Mouse (Mus musculus) hematopoietic stem cell, adult 5-6 weeks (primary cell): ENCODE measurements around the gene Phospho2. TPM values are rescaled to one million over a fixed set of nuclear protein-coding genes. Genes with fewer than 3 reads are reported as not detected.
"Not testable (repeated sequence)": the region's sequence is repeated elsewhere in the genome, so short reads cannot be mapped to it uniquely, and the experiment has no call there.

Experiments
- ATAC-seq, 2 experiments: fragments of 125-278 bp in 1 of 2; replicated peaks in 1 of 2; 2 replicates each; pipeline ENCODE4 v1.8.0; 2016 to 2017; ENCODE audit warnings: inconsistent platforms in 2 of 2, mild to moderate bottlenecking in 2 of 2, moderate number of reproducible peaks in 2 of 2, low read depth in 1 of 2, moderate TSS enrichment in 1 of 2; ENCODE audit not compliant: low FRiP score in 2 of 2, poor library complexity in 2 of 2, severe bottlenecking in 2 of 2, insufficient read depth in 1 of 2, low TSS enrichment in 1 of 2
- total RNA-seq: library from RNA; stranded (forward); fragments of 172-1452, 232-1000 nt; gene quantifications from 2 replicates; pipeline ENCODE4 v1.2.3, GENCODE M21; 2017

The Phospho2 gene
- total RNA-seq = 30.1 and 35.8 TPM in 2 replicates

- ATAC-seq = peak; percentile 80 to 93
Observed at GRCm38 (mm10) chr2:69789429-69790069, at the start of gene Phospho2, which contains the start of gene Ccdc173. Gene Phospho2, plus strand, starts transcription at chr2:69789623. Gene Ccdc173, minus strand, starts transcription at chr2:69789575.

DNA sequence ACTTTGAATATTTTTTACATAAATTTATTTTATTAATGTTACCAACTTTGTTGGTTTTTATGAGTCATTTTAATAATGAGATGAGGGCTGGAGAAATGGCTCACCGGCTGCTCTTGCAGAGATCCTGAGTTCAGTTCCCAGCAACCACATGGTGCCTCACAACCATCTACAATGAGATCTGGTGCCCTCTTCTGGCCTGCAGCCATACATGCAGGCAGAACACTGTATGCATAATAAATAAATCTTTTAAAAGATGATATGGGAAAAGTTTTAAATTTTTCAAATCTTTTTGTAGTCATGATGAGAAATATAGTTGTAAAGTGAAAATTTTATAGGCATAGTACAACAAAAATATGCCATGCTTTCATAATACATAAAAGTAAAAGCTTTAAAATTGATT is 44.3 kb upstream of the Phospho2 start:
- ATAC-seq = no peak

DNA sequence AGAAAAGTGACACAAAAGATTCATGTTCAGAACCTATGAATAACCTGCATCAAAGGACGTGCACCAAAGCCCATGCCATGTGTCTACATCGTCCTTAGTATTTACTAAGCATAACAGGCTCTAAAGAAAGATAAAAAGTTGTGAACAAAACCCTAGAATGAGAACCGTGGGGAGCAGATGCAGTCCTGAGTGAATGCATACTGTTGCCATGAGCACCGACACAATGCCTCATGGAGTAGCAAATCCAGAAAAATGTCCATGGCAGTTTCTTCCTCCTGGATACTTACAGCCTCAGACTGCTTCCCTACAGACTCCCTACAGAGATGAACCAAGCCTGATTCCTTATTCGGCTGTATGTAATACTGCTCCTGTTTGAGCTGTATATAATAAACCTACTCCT is 28.4 kb upstream of the Phospho2 start:
- ATAC-seq = no peak

GRCm38 (mm10) chr2:69763340-69763739 is 26.1 kb upstream of the Phospho2 start:
- no peak for ATAC-seq

DNA sequence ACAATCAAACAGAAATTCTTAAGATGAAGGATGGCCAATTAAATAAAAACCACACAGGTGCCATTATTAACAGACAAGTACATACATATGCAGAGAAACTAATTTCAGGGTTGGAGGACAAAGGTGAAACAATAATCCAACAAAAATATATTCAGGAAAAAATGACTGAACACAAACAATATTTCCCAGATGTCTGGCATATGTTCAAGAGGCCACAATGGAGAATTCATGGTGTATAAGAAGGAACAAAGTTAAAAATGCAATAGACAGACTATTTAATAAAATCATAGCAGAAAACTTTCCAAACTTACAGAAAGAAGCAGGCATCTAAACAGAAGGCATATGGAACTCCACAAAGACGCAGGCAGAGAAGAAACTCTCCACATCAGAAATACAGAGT is 24.7 kb upstream of the Phospho2 start:
- ATAC-seq = no peak

DNA sequence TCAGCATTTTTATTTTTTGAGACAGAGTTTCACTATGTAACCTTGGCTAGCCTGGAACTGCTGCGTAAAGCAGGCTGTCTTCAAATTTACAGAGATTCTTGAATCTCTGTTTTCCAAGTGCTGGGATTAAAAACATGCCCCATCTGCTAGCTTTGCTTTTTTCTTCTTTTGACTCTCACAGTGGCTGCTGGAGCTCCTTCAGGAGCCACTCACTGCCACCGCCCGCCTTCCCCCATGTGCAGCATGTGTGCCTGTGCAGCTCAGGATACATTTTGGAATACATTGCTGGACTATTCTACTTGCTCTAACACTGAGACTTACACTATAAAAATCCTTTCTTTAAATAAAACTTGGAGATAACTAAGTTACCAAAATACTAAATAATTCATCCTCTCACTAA is 16.1 kb upstream of the Phospho2 start:
- no peak for ATAC-seq

DNA sequence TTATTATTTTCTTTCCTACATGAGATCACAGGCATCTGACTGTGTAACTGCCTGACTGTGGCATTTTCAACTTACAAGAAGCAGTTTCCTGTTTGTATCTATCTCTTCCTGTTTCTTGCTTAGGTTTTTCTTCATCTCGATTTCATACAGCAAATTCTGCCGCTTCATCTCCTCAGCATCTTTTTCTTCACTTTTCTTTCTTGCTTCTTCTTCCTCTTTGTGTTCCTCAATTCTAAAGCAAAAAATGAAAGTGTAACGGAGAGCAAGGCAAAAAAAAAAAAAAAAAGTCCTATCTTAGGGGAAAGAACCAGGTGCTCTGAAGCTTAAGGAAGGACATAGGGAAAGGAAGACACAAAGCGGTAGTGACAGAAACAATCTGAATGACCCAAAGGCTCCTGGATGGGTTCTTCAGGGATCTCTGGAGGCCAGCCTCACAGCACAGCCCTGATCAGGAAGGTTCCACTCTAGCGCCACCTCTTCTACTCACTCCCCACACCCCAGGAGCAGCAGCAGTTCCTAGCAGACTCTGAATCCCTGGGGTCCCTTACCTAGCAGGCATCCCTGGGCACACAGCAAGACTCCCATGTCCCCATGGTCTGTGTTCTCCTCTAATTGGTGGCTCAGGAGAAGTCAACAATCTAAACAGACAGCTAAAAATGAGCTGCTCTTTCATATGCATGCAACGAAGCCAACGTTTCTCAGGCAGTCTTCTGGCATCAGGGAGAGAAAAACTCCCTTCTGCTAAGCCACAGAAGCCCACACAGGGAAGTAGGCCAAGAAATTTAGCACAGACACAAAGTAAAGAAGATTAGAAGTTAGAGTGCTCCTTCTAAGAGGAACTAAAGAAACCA is 11.2 kb upstream of the Phospho2 start:
- peak; percentile 79 to 80 for ATAC-seq

- ATAC-seq = peak; percentile 70 to 75; a peak in 3 of 4 replicates
Observed at GRCm38 (mm10) chr2:69778836-69779177, 10.6 kb upstream of the Phospho2 start.

GRCm38 (mm10) chr2:69788974-69789373 is 449 bp upstream of the Phospho2 start:
- ATAC-seq = no peak

DNA sequence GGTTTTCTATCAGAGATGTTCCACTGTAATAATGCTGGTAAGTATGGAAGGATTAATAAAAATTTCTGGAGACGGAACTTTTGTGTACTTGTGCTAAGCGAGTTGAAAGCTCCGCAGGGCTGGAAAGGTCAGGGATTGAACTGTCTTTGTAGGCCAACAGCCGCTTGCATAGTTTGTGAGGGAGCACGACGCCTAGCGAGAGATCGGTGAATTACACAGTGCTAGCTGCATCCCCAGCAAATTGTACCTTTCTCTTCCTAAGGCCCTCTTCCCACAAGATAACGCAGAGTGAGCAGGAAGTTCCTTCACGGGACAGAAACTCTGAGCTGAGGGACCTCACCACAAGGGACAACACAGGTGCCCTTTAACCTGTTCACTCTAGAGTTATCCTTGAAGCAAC is 862 bp downstream of the Phospho2 start:
- peak; percentile 80 to 82 for ATAC-seq

GRCm38 (mm10) chr2:69790722-69791121 is 1.3 kb downstream of the Phospho2 start:
- ATAC-seq = no peak

DNA sequence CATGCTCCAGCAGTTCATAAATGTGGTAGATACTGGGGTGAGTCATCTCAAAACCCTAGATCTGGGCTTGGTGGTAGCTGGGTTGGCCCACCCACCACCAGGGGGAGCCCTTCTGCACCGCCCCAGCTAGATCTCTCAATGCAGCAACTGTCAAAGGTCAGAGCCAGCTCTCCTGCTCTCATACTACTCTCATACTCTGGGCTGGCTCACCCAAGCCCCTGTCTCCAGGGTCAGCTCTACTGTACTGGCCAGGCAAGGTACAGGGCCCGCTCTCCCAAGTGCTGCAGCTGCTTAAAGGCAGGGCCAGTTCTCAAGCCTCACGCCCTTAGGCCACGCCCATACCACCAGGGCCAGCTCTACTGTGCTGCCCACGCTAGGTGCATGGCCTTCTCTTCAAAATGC is 13.5 kb downstream of the Phospho2 start:
- ATAC-seq = peak; percentile 97 to 99

GRCm38 (mm10) chr2:69803756-69804155 is 14.3 kb downstream of the Phospho2 start:
- no peak for ATAC-seq

GRCm38 (mm10) chr2:69804663-69805062 is 15.2 kb downstream of the Phospho2 start:
- not testable (repeated sequence) for ATAC-seq

GRCm38 (mm10) chr2:69810169-69810568 is 20.7 kb downstream of the Phospho2 start:
- no peak for ATAC-seq

GRCm38 (mm10) chr2:69811349-69811748 is 21.9 kb downstream of the Phospho2 start:
- not testable (repeated sequence) for ATAC-seq

DNA sequence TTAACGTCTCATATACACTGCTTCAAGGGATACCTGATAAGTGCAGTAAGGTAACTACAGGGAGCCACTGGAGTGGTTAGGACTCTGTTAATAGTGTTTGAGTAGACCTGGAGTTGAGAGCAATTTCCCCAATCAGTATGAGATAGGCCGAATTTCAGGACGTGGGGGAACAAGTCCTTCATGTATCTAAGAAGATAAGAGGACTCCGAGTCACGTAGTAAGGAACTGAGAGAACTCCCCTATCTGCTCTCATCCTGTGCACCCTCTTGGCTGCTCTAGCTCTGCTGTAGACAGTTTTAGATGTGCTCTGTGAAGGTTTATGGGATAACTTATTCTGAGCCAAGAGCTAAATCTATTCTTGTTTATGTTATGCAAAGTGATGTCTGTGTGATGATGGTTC is 27.2 kb downstream of the Phospho2 start:
- no peak for ATAC-seq

DNA sequence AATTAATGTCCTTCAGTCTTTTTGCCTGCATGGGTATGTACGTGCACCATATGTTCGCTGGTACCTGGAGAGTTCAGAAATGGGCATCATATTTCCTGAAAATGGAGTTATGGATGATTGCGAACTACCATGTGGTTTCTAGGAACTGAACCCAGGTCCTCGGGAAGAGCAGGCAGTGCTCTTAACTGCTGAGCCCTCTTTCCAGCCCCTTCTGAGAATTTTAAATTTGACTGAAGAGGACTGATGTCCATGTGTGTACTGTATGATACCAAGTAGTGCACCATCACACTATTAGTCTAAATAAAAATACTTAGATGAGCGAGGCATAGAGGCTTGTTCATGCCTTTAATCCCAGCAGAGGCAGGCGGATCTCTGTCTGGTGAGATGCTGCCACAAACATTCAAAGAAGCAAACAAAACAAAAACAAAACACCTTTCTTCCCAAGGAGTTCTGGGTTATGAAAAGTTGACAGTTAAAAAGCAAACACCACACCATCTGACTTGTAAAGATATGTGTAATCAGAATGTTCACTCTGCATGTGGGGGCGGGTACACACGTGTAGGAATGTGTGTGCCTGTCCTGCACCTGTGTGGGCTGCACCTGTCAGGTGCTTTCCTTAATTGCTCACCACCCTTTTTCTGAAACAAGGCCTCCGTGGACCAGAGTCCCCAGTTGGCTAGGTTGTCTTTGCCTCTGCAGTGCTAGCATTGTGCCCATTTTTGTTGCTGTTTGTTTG is 29.1 kb downstream of the Phospho2 start:
- ATAC-seq = no peak
